Mouse (Mus musculus) cerebellum, adult 2 months (tissue): Measurements from ENCODE around the gene Kmt2e.

Source experiments
- CTCF ChIP-seq: fragments of 200-500 bp; IDR thresholded peaks from 2 replicates; pipeline ENCODE4 v1.5.1; 2011; ENCODE audit warnings: low read depth, mild to moderate bottlenecking, control low read depth, low read length, moderate library complexity, borderline replicate concordance; ENCODE audit not compliant: insufficient read depth
- POLR2A ChIP-seq: fragments of 200-500 bp; IDR thresholded peaks from 2 replicates; pipeline ENCODE4 v1.6.1; 2011; ENCODE audit warnings: low read length, control low read depth, borderline replicate concordance; ENCODE audit not compliant: insufficient read depth

GRCm38 (mm10) chr5:23385763-23386217 is 48.5 kb upstream of the Kmt2e start:
- TF ChIP-seq CTCF (no peak), POLR2A (no peak)
